Mouse (Mus musculus) intestine, embryonic 15.5 days (tissue): ENCODE measurements at regions not wholly inside any gene's neighbourhood (a gene's known extent, or its start where the extent isn't known, plus 50 kb on each side); places are given as distances from the start of the nearest gene placed in this dataset.
A peak's percentile ranks its signal among the peaks of the same experiment; 100 is the strongest.
"Not testable (repeated sequence)": the region's sequence is repeated elsewhere in the genome, so short reads cannot be mapped to it uniquely, and the experiment has no call there.

Experiments
- ATAC-seq: fragments of 200-750 bp; cut with Nextera tagmentation; 2 replicates; pipeline ENCODE4 v1.8.0; 2017; ENCODE audit warnings: moderate TSS enrichment, moderate library complexity
- H3K27ac ChIP-seq: fragments of 300-500 bp; sonication (generic); 2 replicates; pipeline ENCODE4 v1.5.1; 2015; ENCODE audit warnings: mild to moderate bottlenecking, inconsistent platforms
- H3K27me3 ChIP-seq: fragments of 300-500 bp; sonication (generic); replicated peaks from 2 replicates; pipeline ENCODE4 v1.6.1; 2015; ENCODE audit warnings: inconsistent platforms
- H3K36me3 ChIP-seq: fragments of 300-500 bp; sonication (generic); 2 replicates; pipeline ENCODE4 v1.6.1; 2015; ENCODE audit warnings: inconsistent platforms
- H3K4me1 ChIP-seq: fragments of 300-500 bp; sonication (generic); replicated peaks from 2 replicates; pipeline ENCODE4 v1.6.1; 2015; ENCODE audit warnings: inconsistent platforms
- H3K4me2 ChIP-seq: fragments of 300-500 bp; sonication (generic); replicated peaks from 2 replicates; pipeline ENCODE4 v1.6.1; 2015; ENCODE audit warnings: mild to moderate bottlenecking, inconsistent platforms
- H3K4me3 ChIP-seq: fragments of 300-500 bp; sonication (generic); replicated peaks from 2 replicates; pipeline ENCODE4 v1.5.1; 2015; ENCODE audit warnings: inconsistent platforms
- H3K9ac ChIP-seq: fragments of 300-500 bp; sonication (generic); 2 replicates; pipeline ENCODE4 v1.6.1; 2015; ENCODE audit warnings: inconsistent platforms
- H3K9me3 ChIP-seq: fragments of 300-500 bp; sonication (generic); 2 replicates; pipeline ENCODE4 v1.6.1; 2016; ENCODE audit warnings: inconsistent platforms
- WGBS: fragments of 180-500 bp; shearing (Covaris S2); methylation state at CpG from one replicate; pipeline ENCODE4 v1.1.7; 2015; 5-methylcytosine and 5-hydroxymethylcytosine counted together

DNA sequence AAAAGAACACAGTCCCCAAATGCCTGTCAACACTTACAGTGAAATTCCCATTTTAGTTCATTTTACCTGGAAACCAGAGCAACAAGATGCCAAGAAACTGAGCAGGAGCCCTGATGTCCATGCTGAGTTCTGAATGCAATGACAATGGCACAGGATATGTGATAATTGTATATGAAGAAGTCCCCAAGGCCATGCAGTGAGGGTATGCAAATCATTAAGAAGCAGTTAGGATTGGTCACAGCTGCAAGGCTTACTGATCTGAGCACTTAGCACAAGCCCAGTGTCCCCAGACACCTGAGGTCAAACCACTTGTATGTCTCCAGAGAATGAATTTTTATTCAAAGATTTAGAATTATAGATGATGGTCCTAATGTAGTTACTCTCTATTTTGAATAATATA lies 419.0 kb upstream of the Tacstd2 start:
- not testable (repeated sequence) for ATAC-seq, H3K36me3 ChIP-seq, H3K27ac ChIP-seq, H3K9me3 ChIP-seq, H3K4me2 ChIP-seq, H3K9ac ChIP-seq, H3K27me3 ChIP-seq, H3K4me3 ChIP-seq, H3K4me1 ChIP-seq

DNA sequence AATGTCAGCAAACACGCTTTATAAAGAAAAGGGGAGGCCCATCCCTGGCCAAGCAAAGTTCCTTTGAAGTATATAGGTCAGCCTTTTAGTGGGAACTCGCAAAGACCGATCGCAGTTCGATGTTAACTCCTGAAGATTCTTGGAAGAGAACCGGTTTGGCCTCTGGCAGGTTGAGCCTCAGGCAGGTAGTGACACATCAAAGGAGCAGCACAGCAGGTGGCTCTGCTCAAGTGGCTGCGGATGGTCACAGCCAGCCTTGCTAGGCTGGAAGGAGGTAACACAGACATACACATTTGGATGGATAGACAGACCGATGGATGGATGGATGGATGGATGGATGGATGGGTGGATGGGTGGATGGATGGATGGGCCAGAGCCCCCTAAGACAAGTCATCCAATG lies 395.9 kb upstream of the Tacstd2 start:
- not testable (repeated sequence) for H3K4me2 ChIP-seq, H3K27ac ChIP-seq, H3K4me3 ChIP-seq, H3K36me3 ChIP-seq, H3K27me3 ChIP-seq, H3K9ac ChIP-seq, H3K9me3 ChIP-seq, H3K4me1 ChIP-seq
- 23% methylated on average over 8 of the region's 8 CpGs for WGBS
- ATAC-seq, result peak; percentile 41

DNA sequence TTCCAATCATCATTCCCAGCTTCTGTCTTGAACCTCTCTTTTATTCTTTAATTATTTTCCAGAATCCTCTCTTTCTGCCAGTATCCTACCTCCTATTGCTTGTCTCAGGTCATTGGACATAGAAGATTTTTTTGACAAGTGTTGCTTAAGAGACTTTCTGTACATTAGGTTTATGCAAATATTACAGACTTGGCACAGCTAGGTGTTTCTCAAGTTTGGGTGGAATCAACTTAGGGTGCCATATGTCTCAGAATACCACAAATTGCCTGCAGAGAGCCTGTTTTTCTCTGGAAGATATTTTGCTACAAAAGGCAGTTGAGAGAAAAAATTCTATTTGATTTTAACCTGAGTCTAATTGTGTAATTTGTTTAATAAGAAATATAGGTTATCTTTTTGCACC lies 386.9 kb upstream of the Tacstd2 start:
- Histone ChIP-seq H3K36me3 (no peaks in the 10 kb centered on the region), H3K9me3 (no peaks in the 10 kb centered on the region), H3K9ac (no peak overlapping the region), H3K4me2 (no peak overlapping the region), H3K4me1 (no peaks in the 10 kb centered on the region), H3K27me3 (no peaks in the 10 kb centered on the region), H3K27ac (no peak overlapping the region), H3K4me3 (no peak overlapping the region)
- no peak for ATAC-seq

DNA sequence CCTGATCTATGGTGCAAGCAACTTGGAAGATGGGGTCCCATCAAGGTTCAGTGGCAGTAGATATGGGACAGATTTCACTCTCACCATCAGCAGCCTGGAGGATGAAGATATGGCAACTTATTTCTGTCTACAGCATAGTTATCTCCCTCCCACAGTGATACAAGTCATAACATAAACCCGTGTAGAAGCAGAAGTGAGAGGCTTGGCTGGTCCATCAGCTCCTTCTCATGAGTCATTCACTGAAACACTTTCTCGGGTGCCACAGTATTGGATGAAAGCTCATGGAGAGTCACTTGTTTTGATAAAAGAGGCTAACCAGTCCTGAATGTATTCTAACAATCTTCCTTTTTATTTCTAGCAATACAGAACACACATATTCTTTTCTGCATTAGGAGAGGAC lies 378.3 kb upstream of the Tacstd2 start:
- no peak overlapping the region for H3K4me2 ChIP-seq
- H3K9me3 ChIP-seq, result no peaks in the 10 kb centered on the region
- no peak overlapping the region for H3K27ac ChIP-seq
- no peak for ATAC-seq
- no peak overlapping the region for H3K9ac ChIP-seq
- WGBS, result 62% methylated on average over 2 of the region's 2 CpGs
- no peaks in the 10 kb centered on the region for H3K4me1 ChIP-seq
- H3K4me3 ChIP-seq, result no peak overlapping the region
- no peaks in the 10 kb centered on the region for H3K36me3 ChIP-seq
- no peaks in the 10 kb centered on the region for H3K27me3 ChIP-seq

DNA sequence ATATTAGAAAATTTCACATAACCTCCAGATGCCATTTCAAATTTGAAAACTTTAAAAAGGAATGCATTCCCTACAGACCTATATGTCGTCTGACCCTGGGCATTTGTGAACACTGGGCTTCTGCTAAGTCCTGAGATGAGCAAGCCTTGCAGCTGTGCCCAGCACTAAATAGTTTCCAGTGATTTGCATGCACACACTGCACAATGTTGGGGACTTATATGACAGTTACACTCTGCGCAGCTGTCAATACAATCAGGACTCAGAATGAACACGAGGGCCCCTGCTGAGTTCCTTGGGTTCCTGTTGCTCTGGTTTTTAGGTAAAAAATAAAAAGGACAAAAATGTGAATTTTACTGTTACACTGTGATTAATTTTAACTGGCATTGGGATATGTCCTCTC lies 377.7 kb upstream of the Tacstd2 start:
- no peak for ATAC-seq
- Histone ChIP-seq H3K27ac (no peak overlapping the region), H3K9me3 (no peaks in the 10 kb centered on the region), H3K27me3 (no peaks in the 10 kb centered on the region), H3K4me3 (no peak overlapping the region), H3K9ac (no peak overlapping the region), H3K36me3 (no peaks in the 10 kb centered on the region), H3K4me1 (no peaks in the 10 kb centered on the region), H3K4me2 (no peak overlapping the region)
- 86% methylated on average over 3 of the region's 3 CpGs for WGBS

DNA sequence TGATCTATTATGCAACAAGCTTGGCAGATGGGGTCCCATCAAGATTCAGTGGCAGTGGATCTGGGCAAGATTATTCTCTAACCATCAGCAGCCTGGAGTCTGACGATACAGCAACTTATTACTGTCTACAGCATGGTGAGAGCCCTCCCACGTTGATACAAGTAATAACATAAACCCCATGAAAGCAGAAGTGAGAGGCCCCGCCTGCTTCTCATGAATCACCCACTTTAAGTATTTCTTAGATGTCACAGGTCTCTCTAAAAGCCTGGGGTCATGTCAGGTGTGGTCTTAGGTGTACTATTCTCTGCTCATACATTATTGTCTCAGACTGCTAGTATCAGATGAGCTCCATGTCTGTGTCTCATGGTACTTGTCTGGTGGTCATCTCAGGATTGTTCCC lies 360.9 kb upstream of the Tacstd2 start:
- Histone ChIP-seq H3K27ac (no peak overlapping the region), H3K4me1 (no peaks in the 10 kb centered on the region), H3K4me3 (no peak overlapping the region), H3K9ac (no peak overlapping the region), H3K4me2 (no peak overlapping the region), H3K27me3 (no peaks in the 10 kb centered on the region), H3K9me3 (no peaks in the 10 kb centered on the region), H3K36me3 (no peaks in the 10 kb centered on the region)
- ATAC-seq, result no peak
- 79% methylated on average over 3 of the region's 3 CpGs for WGBS

DNA sequence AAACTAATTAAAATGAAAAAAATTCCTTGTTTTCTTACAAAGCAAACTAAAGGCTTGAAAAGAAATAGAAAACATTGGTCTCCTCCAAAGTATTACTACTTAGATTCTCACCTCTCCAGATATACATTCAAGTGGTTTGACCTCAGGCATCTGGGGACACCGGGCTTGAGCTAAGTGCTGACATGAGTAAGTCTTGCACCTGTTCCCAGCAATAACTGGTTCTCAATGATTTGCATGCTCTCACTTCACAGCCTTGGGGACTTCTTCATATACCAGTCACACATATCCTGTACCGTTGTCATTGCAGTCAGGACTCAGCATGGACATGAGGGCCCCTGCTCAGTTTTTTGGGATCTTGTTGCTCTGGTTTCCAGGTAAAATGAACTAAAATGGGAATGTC lies 360.3 kb upstream of the Tacstd2 start:
- H3K27ac ChIP-seq, result no peak overlapping the region
- no peak overlapping the region for H3K4me2 ChIP-seq
- H3K27me3 ChIP-seq, result no peaks in the 10 kb centered on the region
- 94% methylated on average over 2 of the region's 2 CpGs for WGBS
- no peaks in the 10 kb centered on the region for H3K4me1 ChIP-seq
- ATAC-seq, result no peak
- no peaks in the 10 kb centered on the region for H3K36me3 ChIP-seq
- H3K9ac ChIP-seq, result no peak overlapping the region
- no peak overlapping the region for H3K4me3 ChIP-seq
- H3K9me3 ChIP-seq, result no peaks in the 10 kb centered on the region

DNA sequence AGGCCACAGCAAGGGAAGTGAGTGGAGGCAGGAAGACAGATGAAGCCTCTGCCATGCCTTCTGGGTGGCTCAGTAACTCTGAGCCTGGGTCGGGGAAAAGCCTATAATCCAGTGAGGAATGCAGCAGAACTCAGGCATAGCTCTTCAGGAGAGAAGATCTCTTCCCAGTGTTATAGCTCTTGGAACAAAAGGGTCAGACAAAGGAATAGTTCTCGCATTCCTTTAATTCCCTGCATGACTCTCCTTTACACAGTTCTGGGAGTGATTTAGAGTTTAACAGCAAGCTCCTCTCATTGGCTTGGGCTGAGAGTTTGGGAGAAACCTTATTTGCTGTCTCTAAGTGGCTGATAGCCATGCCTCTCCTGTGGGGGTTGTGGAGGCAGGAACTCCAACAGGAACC lies 352.0 kb upstream of the Tacstd2 start:
- no peaks in the 10 kb centered on the region for H3K9me3 ChIP-seq

DNA sequence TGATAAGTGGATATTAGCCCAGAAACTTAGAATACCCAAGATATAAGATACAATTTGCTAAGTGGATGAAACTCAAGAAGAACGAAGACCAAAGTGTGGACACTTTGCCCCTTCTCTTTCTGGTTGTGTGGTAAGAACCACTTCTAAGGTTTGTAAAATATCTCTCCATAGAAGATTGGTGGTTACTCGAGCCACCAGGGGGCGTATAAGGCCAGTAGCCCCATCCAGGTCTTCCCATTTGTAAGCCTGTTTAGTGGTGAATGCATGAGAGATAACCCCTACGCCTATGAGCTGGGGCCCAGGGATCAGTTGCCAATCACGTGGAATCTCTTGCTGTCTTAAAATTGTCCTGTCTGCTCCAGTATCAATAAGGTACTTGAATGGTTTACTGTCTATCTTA lies 349.3 kb upstream of the Tacstd2 start:
- 82% methylated on average over 5 of the region's 5 CpGs for WGBS
- Histone ChIP-seq H3K4me1 (no peaks in the 10 kb centered on the region), H3K9ac (no peak overlapping the region), H3K27me3 (no peaks in the 10 kb centered on the region), H3K4me3 (no peak overlapping the region), H3K27ac (no peak overlapping the region), H3K9me3 (no peaks in the 10 kb centered on the region), H3K36me3 (no peaks in the 10 kb centered on the region), H3K4me2 (no peak overlapping the region)
- no peak for ATAC-seq

More for the DNA sequence above, 352.0 kb upstream of the Tacstd2 start:
- H3K9ac ChIP-seq, result no peak overlapping the region
- no peak overlapping the region for H3K4me2 ChIP-seq
- H3K36me3 ChIP-seq, result no peaks in the 10 kb centered on the region
- H3K4me1 ChIP-seq, result no peaks in the 10 kb centered on the region
- H3K27ac ChIP-seq, result no peak overlapping the region
- no peak overlapping the region for H3K4me3 ChIP-seq
- WGBS, result 65% methylated on average over 2 of the region's 2 CpGs
- no peaks in the 10 kb centered on the region for H3K27me3 ChIP-seq
- no peak for ATAC-seq

DNA sequence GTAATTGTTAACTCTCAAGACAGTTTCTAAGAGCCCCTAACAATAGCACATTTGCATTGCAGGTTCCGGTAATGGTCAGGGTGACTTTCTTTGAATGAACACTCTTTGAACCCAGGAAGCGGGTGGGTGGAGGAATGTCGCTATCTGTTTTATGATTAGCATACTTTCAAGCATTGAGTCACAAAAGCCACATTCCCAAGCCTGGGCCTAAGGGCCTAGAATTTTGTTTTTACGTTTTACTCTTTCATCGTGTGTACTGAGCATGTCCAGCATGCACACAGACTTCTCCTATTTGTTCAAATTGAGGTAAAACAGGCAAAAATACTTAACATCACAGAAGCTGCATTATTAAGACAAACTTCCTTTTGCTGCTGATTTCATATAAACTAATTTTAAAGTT lies 345.9 kb upstream of the Tacstd2 start:
- H3K4me3 ChIP-seq, ATAC-seq, H3K36me3 ChIP-seq, H3K4me2 ChIP-seq, H3K4me1 ChIP-seq, H3K27me3 ChIP-seq, H3K9me3 ChIP-seq, H3K9ac ChIP-seq, H3K27ac ChIP-seq: not testable (repeated sequence)
- WGBS, result 92% methylated on average over 5 of the region's 5 CpGs

DNA sequence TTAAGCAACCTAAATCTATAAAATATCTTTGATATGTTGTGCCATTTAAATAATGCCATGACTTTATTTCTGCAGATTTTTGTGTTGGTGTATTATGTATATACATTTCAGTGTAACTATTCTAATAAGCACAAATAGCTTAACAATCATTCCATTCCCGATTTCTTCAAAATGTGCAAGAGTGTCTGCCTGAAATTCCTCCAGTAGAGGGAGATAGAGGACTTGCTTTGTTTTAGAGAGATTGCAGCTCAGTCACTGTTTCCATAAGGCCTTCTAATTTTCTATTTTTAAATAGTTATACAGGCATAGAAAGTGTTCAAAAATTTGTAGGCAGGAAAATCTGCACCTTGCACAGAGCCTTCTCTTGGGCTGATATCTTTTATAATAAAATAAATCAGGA lies 322.3 kb upstream of the Tacstd2 start:
- ATAC-seq, H3K4me1 ChIP-seq, H3K27ac ChIP-seq, H3K4me3 ChIP-seq, H3K9me3 ChIP-seq, H3K27me3 ChIP-seq, H3K9ac ChIP-seq, H3K4me2 ChIP-seq, H3K36me3 ChIP-seq: not testable (repeated sequence)
- 23% methylated on average over 1 of the region's 1 CpGs for WGBS

DNA sequence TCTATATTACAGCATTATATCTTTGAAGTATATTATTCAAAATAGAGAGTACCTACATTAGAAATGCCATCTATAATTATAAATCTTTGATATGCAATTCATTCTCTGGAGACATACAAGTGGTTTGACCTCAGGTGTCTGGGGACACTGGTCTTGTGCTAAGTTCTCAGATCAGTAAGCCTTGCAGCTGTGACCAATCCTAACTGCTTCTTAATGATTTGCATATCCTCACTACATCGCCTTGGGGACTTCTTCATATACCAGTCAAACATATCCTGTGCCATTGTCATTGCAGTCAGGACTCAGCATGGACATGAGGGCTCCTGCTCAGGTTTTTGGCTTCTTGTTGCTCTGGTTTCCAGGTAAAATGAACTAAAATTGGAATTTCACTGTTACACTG lies 303.9 kb upstream of the Tacstd2 start:
- not testable (repeated sequence) for H3K4me3 ChIP-seq, H3K36me3 ChIP-seq, H3K4me2 ChIP-seq, H3K9me3 ChIP-seq, H3K27me3 ChIP-seq, ATAC-seq, H3K27ac ChIP-seq, H3K9ac ChIP-seq, H3K4me1 ChIP-seq
- WGBS, result 71% methylated on average over 1 of the region's 1 CpGs

DNA sequence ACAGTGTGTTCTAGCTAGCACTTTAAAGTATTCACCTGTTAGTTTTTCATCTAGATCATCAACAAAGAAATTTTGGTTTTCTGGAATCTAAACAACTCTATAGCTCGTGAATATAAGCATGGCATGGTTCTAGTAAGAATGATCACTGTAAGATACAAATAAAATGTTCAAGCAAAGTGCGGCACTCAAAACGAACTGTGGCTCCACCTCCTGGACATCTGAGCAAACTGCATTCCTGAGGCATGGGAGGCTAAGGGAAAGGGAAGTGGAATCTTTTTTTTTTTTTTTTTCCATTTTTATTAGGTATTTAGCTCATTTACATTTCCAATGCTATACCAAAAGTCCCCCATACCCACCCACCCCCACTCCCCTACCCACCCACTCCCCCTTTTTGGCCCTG lies 276.9 kb upstream of the Tacstd2 start:
- WGBS, result 10% methylated on average over 3 of the region's 3 CpGs
- not testable (repeated sequence) for H3K9ac ChIP-seq, H3K4me1 ChIP-seq, H3K36me3 ChIP-seq, H3K9me3 ChIP-seq, H3K27me3 ChIP-seq, H3K4me3 ChIP-seq, ATAC-seq, H3K27ac ChIP-seq, H3K4me2 ChIP-seq

DNA sequence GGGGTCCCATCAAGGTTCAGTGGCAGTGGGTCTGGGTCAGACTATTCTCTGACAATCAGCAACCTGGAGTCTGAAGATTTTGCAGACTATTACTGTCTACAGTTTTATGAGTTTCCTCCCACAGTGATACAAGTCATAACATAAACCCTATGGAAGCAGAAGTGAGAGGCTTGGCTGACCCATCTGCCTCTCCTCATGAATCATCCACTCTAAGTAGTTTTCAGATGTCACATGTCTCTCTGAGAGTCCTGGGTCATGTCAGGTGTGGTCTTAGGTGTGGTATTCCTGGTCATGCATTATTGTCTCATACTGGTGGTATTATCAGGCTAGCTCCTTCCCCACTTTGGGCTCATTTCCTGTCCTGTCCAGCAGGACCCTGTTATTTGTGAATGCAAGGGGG lies 255.8 kb upstream of the Tacstd2 start:
- no peak overlapping the region for H3K27ac ChIP-seq
- ATAC-seq, result no peak
- H3K9ac ChIP-seq, result no peak overlapping the region

More for the DNA sequence above, 255.8 kb upstream of the Tacstd2 start:
- no peaks in the 10 kb centered on the region for H3K27me3 ChIP-seq
- H3K9me3 ChIP-seq, result no peaks in the 10 kb centered on the region
- H3K4me2 ChIP-seq, result no peak overlapping the region
- H3K36me3 ChIP-seq, result no peaks in the 10 kb centered on the region
- H3K4me3 ChIP-seq, result no peak overlapping the region
- no peaks in the 10 kb centered on the region for H3K4me1 ChIP-seq
